Mouse (Mus musculus): ENCODE results near the gene Vmn1r193.
"Not testable (repeated sequence)": the region's sequence is repeated elsewhere in the genome, so short reads cannot be mapped to it uniquely, and the experiment has no call there.

GRCm38 (mm10) chr13:22223060-22223459 is at the start of gene Vmn1r193:
- not testable (repeated sequence) for TF ChIP-seq MYOG (IDR thresholded peaks at IDR 0.05; ENCODE audit: control insufficient read depth in 1 of 3, insufficient read depth in 1 of 3, insufficient read length in 2 of 3, low read depth in 2 of 3); POLR2A (IDR thresholded peaks at IDR 0.05; ENCODE audit: insufficient read length, low read depth); POLR2AphosphoS2 (IDR thresholded peaks at IDR 0.05; ENCODE audit: insufficient read length, low read depth); E2F4 (IDR thresholded peaks at IDR 0.05; ENCODE audit: insufficient read depth)

Data from myocyte (in vitro differentiated cells).